Mouse (Mus musculus) ES-E14 (cell line): ENCODE data around the gene Cntf. TPM values are rescaled to one million over a fixed set of nuclear protein-coding genes. Genes with fewer than 3 reads are reported as not detected.

Experiments used
- DNase-seq: peaks from one replicate; pipeline ENCODE4 v3.0.0-alpha.2; 2013; ENCODE audit warnings: low read depth, low spot score
- H3K27ac ChIP-seq: 2 replicates; pipeline ENCODE4 v1.5.1; 2012; ENCODE audit warnings: low read depth, mild to moderate bottlenecking, low read length, moderate library complexity, mixed read lengths; ENCODE audit not compliant: poor library complexity, insufficient read depth, severe bottlenecking
- H3K36me3 ChIP-seq: 2 replicates; pipeline ENCODE4 v1.6.1; 2012; ENCODE audit warnings: mild to moderate bottlenecking, low read length, moderate library complexity, mixed read lengths; ENCODE audit not compliant: control insufficient read depth, poor library complexity, insufficient read depth, severe bottlenecking
- H3K4me1 ChIP-seq, 2 experiments: fragments of 150-350 bp in 1 of 2; sonication (generic) in 1 of 2; 2 replicates each; pipeline ENCODE4 v1.6.1; 2012; ENCODE audit warnings: low read length in 2 of 2, mild to moderate bottlenecking in 1 of 2, mixed read lengths in 1 of 2; ENCODE audit not compliant: control insufficient read depth in 2 of 2, insufficient read depth in 2 of 2, poor library complexity in 1 of 2
- H3K4me3 ChIP-seq, 2 experiments: fragments of 150-350 bp in 1 of 2; sonication (generic) in 1 of 2; 2 replicates each; pipeline ENCODE4 v1.5.1; 2012; ENCODE audit warnings: low read length in 2 of 2, low read depth in 1 of 2, mild to moderate bottlenecking in 1 of 2, mixed read lengths in 1 of 2; ENCODE audit not compliant: insufficient read depth in 1 of 2, poor library complexity in 1 of 2, severe bottlenecking in 1 of 2
- H3K9ac ChIP-seq: 2 replicates; pipeline ENCODE4 v1.6.1; 2012; ENCODE audit warnings: low read depth, mild to moderate bottlenecking, low read length, mixed read lengths; ENCODE audit not compliant: poor library complexity, insufficient read depth, severe bottlenecking
- H3K9me3 ChIP-seq: fragments of 150-350 bp; sonication (generic); 2 replicates; pipeline ENCODE4 v1.6.1; 2012; ENCODE audit warnings: low read depth, mild to moderate bottlenecking, low read length; ENCODE audit not compliant: control insufficient read depth, insufficient read depth
- CHD2 ChIP-seq: IDR thresholded peaks from 2 replicates; pipeline ENCODE4 v1.6.1; 2014; ENCODE audit warnings: mild to moderate bottlenecking, low read depth, low read length, inconsistent platforms
- HCFC1 ChIP-seq: IDR thresholded peaks from 2 replicates; pipeline ENCODE4 v1.6.1; 2012; ENCODE audit warnings: low read length, inconsistent platforms, borderline replicate concordance; ENCODE audit not compliant: insufficient read depth
- MAFK ChIP-seq: IDR thresholded peaks from 2 replicates; pipeline ENCODE4 v1.6.1; 2014; ENCODE audit warnings: mild to moderate bottlenecking, low read depth, low read length, inconsistent platforms; ENCODE audit not compliant: insufficient read depth
- ZC3H11A ChIP-seq: IDR thresholded peaks from 2 replicates; pipeline ENCODE4 v1.6.1; 2012; ENCODE audit warnings: low read depth, mild to moderate bottlenecking, inconsistent platforms, low read length, borderline replicate concordance
- ZNF384 ChIP-seq: IDR thresholded peaks from 2 replicates; pipeline ENCODE4 v1.6.1; 2012; ENCODE audit warnings: low read depth, low read length, inconsistent platforms
- in situ Hi-C, 2 experiments: fragments of 600-800 bp; cut with MboI; formaldehyde crosslinking; loops; one replicate each; pipeline ENCODE4 v1.15.1; 2025; ENCODE audit warnings: low sequenced_read_pairs in 2 of 2, inconsistent platforms in 1 of 2; ENCODE audit not compliant: unreplicated experiment in 2 of 2
- total RNA-seq: library from RNA; depleted of rRNA; stranded (reverse); fragments of 300-350 nt; gene quantifications from 2 replicates; pipeline ENCODE4 v1.2.3, GENCODE M21; 2012

Gene Cntf
- total RNA-seq, 1 experiment = 12.1 TPM

GRCm38 (mm10) chr19:12787721-12788120 lies 22.3 kb upstream of the Cntf start:
- H3K9me3 ChIP-seq = no peaks in the 10 kb centered on the region
- DNase-seq = no peak

GRCm38 (mm10) chr19:12786803-12787395 lies 21.5 kb upstream of the Cntf start:
- no peak overlapping the region for H3K27ac ChIP-seq
- no peaks in the 10 kb centered on the region for H3K36me3 ChIP-seq
- no peak for DNase-seq
- in situ Hi-C loops = loop anchor here in 1 of 2 experiments (25.0 kb wide), 1 partner anchor 775 kb away; no protein-coding TSS in a partner anchor
- H3K9ac ChIP-seq = no peak overlapping the region
- no peak for TF ChIP-seq ZNF384
- TF ChIP-seq MAFK = no peak
- no peak for TF ChIP-seq HCFC1
- no peaks in the 10 kb centered on the region for H3K4me1 ChIP-seq
- H3K9me3 ChIP-seq = no peaks in the 10 kb centered on the region
- no peak overlapping the region for H3K4me3 ChIP-seq

More at GRCm38 (mm10) chr19:12787721-12788120, 22.3 kb upstream of the Cntf start:
- in situ Hi-C loops = loop anchor here in 1 of 2 experiments (25.0 kb wide), 1 partner anchor 775 kb away; no protein-coding TSS in a partner anchor
- Histone ChIP-seq H3K36me3 (no peaks in the 10 kb centered on the region), H3K4me1 (peaks cover 0 to 5% of the 10 kb centered on the region in 2 experiments; a peak in 1 of 4 replicates), H3K27ac (no peak overlapping the region), H3K4me3 (no peak overlapping the region), H3K9ac (no peak overlapping the region)
- TF ChIP-seq ZC3H11A (no peak), HCFC1 (no peak), ZNF384 (no peak), MAFK (no peak), CHD2 (no peak)

- no peaks in the 10 kb centered on the region for H3K9me3 ChIP-seq
- DNase-seq = no peak
- in situ Hi-C loops = loop anchor here in 1 of 2 experiments (25.0 kb wide), 1 partner anchor 768 kb away; no protein-coding TSS in a partner anchor
- peaks cover 8% of the 10 kb centered on the region for H3K36me3 ChIP-seq
- H3K4me1 ChIP-seq = no peaks in the 10 kb centered on the region; a peak in 1 of 4 replicates
- no peak overlapping the region for H3K27ac ChIP-seq
- TF ChIP-seq ZC3H11A = no peak
- TF ChIP-seq MAFK = peak; percentile 78
- TF ChIP-seq CHD2 = no peak
- H3K9ac ChIP-seq = no peak overlapping the region
- no peak overlapping the region for H3K4me3 ChIP-seq
Observed at GRCm38 (mm10) chr19:12780437-12780836, 15.0 kb upstream of the Cntf start.

- Histone ChIP-seq H3K9ac (no peak overlapping the region), H3K27ac (no peak overlapping the region), H3K4me1 (no peaks in the 10 kb centered on the region), H3K36me3 (peaks cover 13% of the 10 kb centered on the region), H3K4me3 (no peak overlapping the region), H3K9me3 (no peaks in the 10 kb centered on the region)
- TF ChIP-seq HCFC1 (no peak), CHD2 (no peak), ZNF384 (no peak), ZC3H11A (no peak), MAFK (no peak)
- in situ Hi-C loops = no loop called here
- DNase-seq = no peak
Observed at GRCm38 (mm10) chr19:12770888-12771287, 5.5 kb upstream of the Cntf start.
